Mouse (Mus musculus) liver, embryonic 14.5 days (tissue): ENCODE results near the gene Mapk8ip2.

ENCODE experiments used
- CTCF ChIP-seq: IDR thresholded peaks from 2 replicates; pipeline ENCODE4 v1.5.1; 2016; ENCODE audit warnings: antibody characterized with exemption, low read depth, control low read depth
- EP300 ChIP-seq: IDR thresholded peaks from 2 replicates; pipeline ENCODE4 v1.6.1; 2016; ENCODE audit warnings: antibody characterized with exemption, low read depth

GRCm38 (mm10) chr15:89425711-89426121, 28.0 kb upstream of the Mapk8ip2 start, which contains the start of gene Cpt1b:
- TF ChIP-seq EP300 (no peak), CTCF (no peak)
